Mouse (Mus musculus): ENCODE data around the gene Abcc6.
"Not testable (repeated sequence)": the region's sequence is repeated elsewhere in the genome, so short reads cannot be mapped to it uniquely, and the experiment has no call there.

Abcc6 gene

GRCm38 (mm10) chr7:45933766-45934165 is 96.3 kb downstream of the Abcc6 start:
- DNase-seq (ENCODE audit: low read depth, low spot score): not testable (repeated sequence)

GRCm38 (mm10) chr7:45929688-45930087 is 100.4 kb downstream of the Abcc6 start:
- no peak for DNase-seq (ENCODE audit: low read depth, low spot score)

- DNase-seq (ENCODE audit: low read depth, low spot score): no peak
These were observed 101.3 kb downstream of the Abcc6 start for GRCm38 (mm10) chr7:45928626-45929295.

- DNase-seq (ENCODE audit: low read depth, low spot score): no peak
These were observed 105.7 kb downstream of the Abcc6 start for GRCm38 (mm10) chr7:45924429-45924816.

- DNase-seq (ENCODE audit: low read depth, low spot score): no peak
These were observed 106.2 kb downstream of the Abcc6 start, which contains the start of gene Ccdc114 for GRCm38 (mm10) chr7:45923762-45924428. Gene Ccdc114 (plus strand): TSS chr7:45924072.

GRCm38 (mm10) chr7:45922928-45923761 is 107.0 kb downstream of the Abcc6 start:
- peak; percentile 95 for DNase-seq (ENCODE audit: low read depth, low spot score)

- DNase-seq (ENCODE audit: low read depth, low spot score): no peak
These were observed 108.0 kb downstream of the Abcc6 start for GRCm38 (mm10) chr7:45921950-45922600.

GRCm38 (mm10) chr7:45921242-45921621 is 108.9 kb downstream of the Abcc6 start, which contains the start of gene Emp3:
Gene Emp3 (minus strand): TSS chr7:45921404.
- DNase-seq (ENCODE audit: low read depth, low spot score): no peak

- no peak for DNase-seq (ENCODE audit: low read depth, low spot score)
These were observed 109.4 kb downstream of the Abcc6 start for GRCm38 (mm10) chr7:45920583-45921241.

- DNase-seq (ENCODE audit: low read depth, low spot score): no peak
These were observed 110.3 kb downstream of the Abcc6 start for GRCm38 (mm10) chr7:45919761-45920160.

GRCm38 (mm10) chr7:45919083-45919671 is 110.9 kb downstream of the Abcc6 start:
- DNase-seq (ENCODE audit: low read depth, low spot score): no peak

- no peak for DNase-seq (ENCODE audit: low read depth, low spot score)
These were observed 112.2 kb downstream of the Abcc6 start for GRCm38 (mm10) chr7:45917926-45918325.
